Mouse (Mus musculus) limb, embryonic 15.5 days (tissue): Measurements from ENCODE around the gene Pgc. TPM values are rescaled to one million over a fixed set of nuclear protein-coding genes. Genes with fewer than 3 reads are reported as not detected.

Experiments
- ATAC-seq: fragments of 200-750 bp; cut with Nextera tagmentation; 2 replicates; pipeline ENCODE4 v1.8.0; 2017; ENCODE audit warnings: low read depth, moderate TSS enrichment; ENCODE audit not compliant: insufficient number of reproducible peaks, low FRiP score, low TSS enrichment
- H3K27ac ChIP-seq: fragments of 300-500 bp; sonication (generic); 2 replicates; pipeline ENCODE4 v1.5.1; 2015; ENCODE audit warnings: moderate library complexity, mild to moderate bottlenecking, inconsistent platforms
- H3K27me3 ChIP-seq: fragments of 300-500 bp; sonication (generic); 2 replicates; pipeline ENCODE4 v1.6.1; 2015; ENCODE audit warnings: inconsistent platforms
- H3K36me3 ChIP-seq: fragments of 300-500 bp; sonication (generic); 2 replicates; pipeline ENCODE4 v1.6.1; 2015; ENCODE audit warnings: inconsistent platforms
- H3K4me1 ChIP-seq: fragments of 300-500 bp; sonication (generic); 2 replicates; pipeline ENCODE4 v1.6.1; 2015; ENCODE audit warnings: inconsistent platforms
- H3K4me2 ChIP-seq: fragments of 300-500 bp; sonication (generic); 2 replicates; pipeline ENCODE4 v1.6.1; 2015; ENCODE audit warnings: mild to moderate bottlenecking, inconsistent platforms
- H3K4me3 ChIP-seq: fragments of 300-500 bp; sonication (generic); 2 replicates; pipeline ENCODE4 v1.5.1; 2015; ENCODE audit warnings: mild to moderate bottlenecking, inconsistent platforms
- H3K9ac ChIP-seq: fragments of 300-500 bp; sonication (generic); 2 replicates; pipeline ENCODE4 v1.6.1; 2015; ENCODE audit warnings: inconsistent platforms
- H3K9me3 ChIP-seq: fragments of 300-500 bp; sonication (generic); 2 replicates; pipeline ENCODE4 v1.6.1; 2016; ENCODE audit warnings: inconsistent platforms
- WGBS: fragments of 180-500 bp; shearing (Covaris S2); methylation state at CpG from one replicate; pipeline ENCODE4 v1.1.7; 2015; 5-methylcytosine and 5-hydroxymethylcytosine counted together
- polyA plus RNA-seq: library from polyadenylated mRNA; unstranded; fragments of >200 nt; fragmentation: Nextera tagmentation; extraction: Ambion mirVana; gene quantifications from 2 replicates; pipeline ENCODE4 v1.2.1, GENCODE M21; 2015

The Pgc gene
- polyA plus RNA-seq, 1 experiment from 2014 or later: 0.10 TPM

DNA sequence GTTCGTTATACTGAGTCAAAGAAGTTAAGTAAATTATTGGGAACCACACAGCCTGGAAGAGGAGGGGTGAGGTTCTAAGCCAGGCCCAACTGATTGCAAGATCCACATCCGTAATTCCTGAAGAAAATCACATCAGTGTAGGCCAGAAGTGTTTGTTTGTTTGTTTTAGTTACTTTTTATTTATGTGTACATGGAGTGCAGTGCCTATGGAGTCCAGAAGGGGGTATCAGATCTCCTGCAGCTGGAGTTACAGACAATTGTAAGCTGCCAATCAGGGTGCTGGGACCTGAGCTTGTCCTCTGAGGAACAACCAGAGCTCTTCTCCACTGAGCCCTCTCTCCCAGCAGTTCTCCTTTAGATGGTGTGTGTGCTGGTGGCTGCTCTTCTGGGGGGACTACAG lies 13.5 kb downstream of the Pgc start:
- Histone ChIP-seq H3K27me3 (no peaks in the 10 kb centered on the region), H3K36me3 (no peaks in the 10 kb centered on the region), H3K4me1 (peaks cover 24% of the 10 kb centered on the region), H3K9ac (no peak overlapping the region), H3K27ac (no peak overlapping the region), H3K4me2 (no peak overlapping the region), H3K4me3 (no peak overlapping the region), H3K9me3 (no peaks in the 10 kb centered on the region)
- ATAC-seq: no peak
- WGBS: 60% methylated on average over 2 of the region's 2 CpGs

DNA sequence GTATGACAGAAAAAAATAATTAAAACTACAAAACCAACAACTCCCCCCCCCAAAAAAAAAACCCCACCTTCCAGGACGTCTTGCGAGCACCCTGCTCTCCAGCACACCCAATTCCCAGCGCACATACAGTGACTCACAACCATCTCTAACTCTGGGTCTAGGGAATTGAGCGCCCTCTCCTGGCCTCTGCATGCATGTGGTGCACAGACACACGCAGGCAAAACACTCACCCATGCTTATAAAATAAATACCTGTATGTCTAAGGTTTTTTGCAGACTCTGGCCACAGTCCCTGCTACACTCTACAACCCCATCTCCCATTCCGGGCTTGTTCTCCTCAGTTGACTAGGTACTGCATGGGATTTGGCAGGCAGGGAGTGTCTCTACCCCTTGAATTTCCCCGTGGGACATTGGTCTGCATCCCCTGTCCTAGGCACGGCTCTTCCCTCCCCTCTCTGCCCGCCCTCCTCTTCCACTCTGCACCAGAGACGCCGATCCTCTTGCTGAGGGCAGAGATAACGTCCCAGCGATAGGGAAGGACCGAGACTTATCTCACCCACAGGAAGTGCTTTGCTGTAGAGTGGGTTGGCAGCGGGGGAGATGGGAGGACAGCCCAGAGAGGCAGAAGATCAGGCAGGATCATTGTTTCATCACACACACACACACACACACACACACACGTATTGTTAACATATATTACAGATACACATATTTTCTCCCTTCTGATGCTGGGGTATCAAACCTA lies 16.5 kb downstream of the Pgc start:
- H3K27ac ChIP-seq: no peak overlapping the region
- peaks cover 19% of the 10 kb centered on the region for H3K4me1 ChIP-seq
- H3K9ac ChIP-seq: no peak overlapping the region
- no peak overlapping the region for H3K4me3 ChIP-seq
- ATAC-seq: no peak
- no peak overlapping the region for H3K4me2 ChIP-seq
- no peaks in the 10 kb centered on the region for H3K9me3 ChIP-seq
- WGBS: 43% methylated on average over 16 of the region's 16 CpGs
- H3K27me3 ChIP-seq: no peaks in the 10 kb centered on the region
- H3K36me3 ChIP-seq: no peaks in the 10 kb centered on the region

DNA sequence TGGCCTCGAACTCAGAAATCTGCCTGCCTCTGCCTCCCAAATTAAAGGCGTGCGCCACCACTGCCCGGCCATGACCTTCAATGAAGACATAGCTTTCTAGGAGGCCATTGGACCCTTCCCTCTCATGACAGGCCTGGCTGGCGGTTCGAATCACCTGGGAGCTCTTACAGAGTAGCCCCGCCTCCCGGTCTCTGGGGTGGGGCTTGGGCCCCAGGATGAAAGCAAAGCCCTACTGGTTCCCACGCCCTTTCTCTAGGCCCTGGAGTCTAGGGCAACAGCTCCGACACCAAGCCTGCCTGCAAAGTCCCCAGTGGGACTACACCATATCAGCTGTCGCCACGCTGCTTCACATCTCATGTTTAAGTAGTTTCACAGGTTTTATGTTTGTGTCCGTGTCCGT lies 17.4 kb downstream of the Pgc start:
- Histone ChIP-seq H3K4me3 (no peak overlapping the region), H3K9me3 (no peaks in the 10 kb centered on the region), H3K9ac (no peak overlapping the region), H3K27ac (no peak overlapping the region), H3K27me3 (no peaks in the 10 kb centered on the region), H3K4me1 (peaks cover 19% of the 10 kb centered on the region), H3K36me3 (no peaks in the 10 kb centered on the region), H3K4me2 (no peak overlapping the region)
- no peak for ATAC-seq
- WGBS: 92% methylated on average over 14 of the region's 14 CpGs

DNA sequence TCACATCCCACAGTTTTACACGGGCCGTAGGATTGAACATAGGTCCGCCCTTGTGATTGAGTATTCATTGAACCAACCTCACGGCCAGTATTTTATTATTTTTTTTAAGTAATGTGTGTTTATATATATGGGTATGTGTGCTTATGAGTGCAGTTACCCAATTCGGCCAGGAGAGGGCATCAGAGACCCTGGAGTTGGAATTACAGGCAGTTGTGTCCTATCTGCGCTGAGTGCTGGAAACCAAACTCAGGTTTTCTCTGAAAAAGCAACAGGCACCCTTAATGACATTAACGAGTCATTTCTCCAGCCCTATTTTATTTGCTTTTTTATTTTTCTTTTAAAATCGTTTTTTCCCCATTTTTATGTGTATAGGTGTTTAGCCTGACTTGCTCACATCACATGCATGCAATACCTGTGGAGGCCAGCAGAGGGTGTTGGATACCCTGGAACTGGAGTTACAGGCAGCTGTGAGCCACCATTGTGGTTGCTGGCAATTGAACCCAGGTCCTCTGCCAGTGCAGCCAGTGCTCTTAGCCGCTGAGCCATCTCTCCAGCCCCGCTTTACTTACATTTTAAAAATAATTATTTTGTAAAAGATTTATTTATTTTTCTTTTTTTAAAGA lies 18.2 kb downstream of the Pgc start:
- peaks cover 14% of the 10 kb centered on the region for H3K4me1 ChIP-seq
- ATAC-seq: no peak
- 87% methylated on average over 10 of the region's 10 CpGs for WGBS
- H3K9me3 ChIP-seq: no peaks in the 10 kb centered on the region
- H3K4me3 ChIP-seq: no peak overlapping the region
- no peak overlapping the region for H3K27ac ChIP-seq
- no peaks in the 10 kb centered on the region for H3K36me3 ChIP-seq
- no peak overlapping the region for H3K4me2 ChIP-seq
- no peak overlapping the region for H3K9ac ChIP-seq
- H3K27me3 ChIP-seq: no peaks in the 10 kb centered on the region

DNA sequence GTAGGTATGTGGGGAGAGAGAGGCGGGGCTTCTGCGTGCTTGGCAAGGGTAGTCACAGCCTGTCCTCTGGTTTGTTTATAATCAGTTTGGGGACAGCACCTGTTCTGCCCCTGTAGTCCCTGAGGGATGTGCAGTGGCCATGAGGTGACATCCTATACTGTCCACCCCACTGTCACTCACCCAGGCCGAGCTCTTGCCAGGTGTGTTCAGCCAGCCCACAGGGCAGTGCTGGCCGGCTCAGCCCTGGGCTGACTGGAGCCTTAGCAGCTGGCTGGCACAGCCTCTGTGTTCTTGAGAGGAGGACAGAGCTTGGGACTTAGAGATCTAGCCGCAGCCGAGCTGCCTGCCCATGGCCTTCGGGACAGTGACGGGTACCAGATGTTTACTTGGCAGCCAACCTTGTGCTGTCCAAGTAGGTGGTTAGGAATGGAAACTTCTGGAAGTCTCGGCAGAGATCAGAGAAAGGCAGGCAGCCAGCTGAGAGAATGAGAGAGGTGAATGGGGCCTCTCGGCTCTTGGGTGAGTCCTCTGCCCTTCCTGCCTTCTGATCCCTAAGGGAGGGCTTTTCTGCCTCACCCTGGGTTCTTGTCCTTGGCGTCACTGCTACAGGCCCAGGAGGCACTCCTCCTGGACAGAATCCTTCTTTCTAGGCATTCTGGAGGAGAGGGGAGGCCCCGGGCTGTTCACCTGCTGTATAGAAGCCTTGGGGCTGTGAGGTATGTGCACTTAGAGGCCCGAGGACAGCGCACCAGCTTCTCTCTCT lies 22.3 kb downstream of the Pgc start:
- Histone ChIP-seq H3K9me3 (no peaks in the 10 kb centered on the region), H3K4me2 (no peak overlapping the region), H3K36me3 (0 out of 2 replicates have a peak, but pooled peaks cover 6% of the 10 kb centered on the region), H3K9ac (no peak overlapping the region), H3K4me1 (peaks cover 11% of the 10 kb centered on the region), H3K4me3 (no peak overlapping the region), H3K27me3 (no peaks in the 10 kb centered on the region), H3K27ac (peak overlapping the region; percentile 33; the same call in 1 of the 2 replicates)
- WGBS: 52% methylated on average over 14 of the region's 14 CpGs
- peak; percentile 64; the same call in 1 of the 2 replicates for ATAC-seq

DNA sequence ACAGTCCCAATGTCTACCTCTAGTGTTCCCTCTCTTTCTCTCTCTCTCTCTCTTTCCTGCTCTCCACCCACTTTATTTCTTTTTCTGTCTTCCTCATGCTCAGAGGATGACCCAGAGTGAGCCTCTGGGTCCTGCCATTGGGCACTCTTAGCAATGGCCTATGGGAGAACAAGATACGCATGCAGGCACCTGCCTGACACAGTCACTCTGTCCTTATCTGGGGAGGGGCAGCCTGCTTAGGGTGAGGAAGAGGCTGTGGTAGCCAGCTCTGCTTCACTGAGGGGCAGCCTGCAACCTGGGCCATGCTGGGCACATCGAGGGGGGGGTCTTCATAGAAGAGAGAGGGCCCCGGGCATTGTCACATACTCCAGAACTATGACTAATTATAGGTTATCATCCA lies 23.0 kb downstream of the Pgc start:
- Histone ChIP-seq H3K36me3 (0 out of 2 replicates have a peak, but pooled peaks cover 6% of the 10 kb centered on the region), H3K27me3 (no peaks in the 10 kb centered on the region), H3K9ac (no peak overlapping the region), H3K4me1 (peaks cover 11% of the 10 kb centered on the region), H3K4me2 (no peak overlapping the region), H3K27ac (no peak overlapping the region), H3K9me3 (no peaks in the 10 kb centered on the region), H3K4me3 (no peak overlapping the region)
- WGBS: 65% methylated on average over 3 of the region's 3 CpGs
- no peak for ATAC-seq

DNA sequence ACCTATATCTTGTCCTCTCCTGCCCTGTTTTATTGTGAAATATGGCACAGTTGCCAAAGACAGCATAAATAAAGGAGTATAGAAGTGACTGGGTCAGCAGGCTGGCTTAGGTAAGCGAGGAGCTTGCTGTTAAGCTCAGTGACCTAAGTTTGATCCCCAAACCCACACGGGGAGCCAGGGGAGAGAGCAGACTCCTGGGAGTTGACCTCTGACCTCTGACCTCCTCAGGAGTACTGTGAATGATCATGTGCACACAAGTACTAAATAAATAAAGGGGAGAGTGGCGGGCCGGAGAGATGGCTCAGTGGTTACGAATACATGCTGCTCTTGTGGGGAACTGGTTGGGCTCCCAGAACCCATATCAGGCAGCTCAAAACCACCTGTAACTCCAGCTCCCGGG lies 23.5 kb downstream of the Pgc start:
- no peaks in the 10 kb centered on the region for H3K9me3 ChIP-seq
- ATAC-seq: no peak
- H3K4me1 ChIP-seq: peaks cover 11% of the 10 kb centered on the region
- no peak overlapping the region for H3K4me3 ChIP-seq
- no peak overlapping the region for H3K9ac ChIP-seq
- 0 out of 2 replicates have a peak, but pooled peaks cover 6% of the 10 kb centered on the region for H3K36me3 ChIP-seq
- H3K27me3 ChIP-seq: no peaks in the 10 kb centered on the region
- 66% methylated on average over 6 of the region's 6 CpGs for WGBS
- H3K27ac ChIP-seq: no peak overlapping the region
- H3K4me2 ChIP-seq: no peak overlapping the region

DNA sequence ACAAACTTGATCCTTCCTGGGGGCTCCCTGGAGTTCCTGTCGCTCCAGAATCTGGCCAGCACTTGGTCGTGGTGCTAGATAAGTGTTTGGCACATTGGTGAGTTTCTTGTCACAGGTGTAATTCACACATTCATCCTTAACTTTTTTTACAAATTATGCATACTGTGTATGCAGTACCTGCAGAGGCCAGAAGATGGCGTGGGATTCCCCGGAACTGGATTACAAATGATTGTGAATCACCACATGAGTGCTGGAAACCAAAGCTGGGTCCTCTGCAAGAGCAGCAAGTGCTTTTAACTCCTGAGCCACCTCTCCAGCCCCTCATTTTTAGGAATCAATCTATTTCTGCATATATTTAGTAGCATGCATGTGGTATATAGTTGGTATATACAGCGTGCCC lies 25.2 kb downstream of the Pgc start:
- no peak overlapping the region for H3K4me2 ChIP-seq
- H3K9ac ChIP-seq: no peak overlapping the region
- no peak for ATAC-seq
- H3K9me3 ChIP-seq: no peaks in the 10 kb centered on the region
- H3K4me3 ChIP-seq: no peak overlapping the region
- H3K27me3 ChIP-seq: no peaks in the 10 kb centered on the region
- H3K27ac ChIP-seq: no peak overlapping the region
- WGBS: 72% methylated on average over 5 of the region's 5 CpGs
- H3K36me3 ChIP-seq: 0 out of 2 replicates have a peak, but pooled peaks cover 6% of the 10 kb centered on the region
- H3K4me1 ChIP-seq: peaks cover 11% of the 10 kb centered on the region

DNA sequence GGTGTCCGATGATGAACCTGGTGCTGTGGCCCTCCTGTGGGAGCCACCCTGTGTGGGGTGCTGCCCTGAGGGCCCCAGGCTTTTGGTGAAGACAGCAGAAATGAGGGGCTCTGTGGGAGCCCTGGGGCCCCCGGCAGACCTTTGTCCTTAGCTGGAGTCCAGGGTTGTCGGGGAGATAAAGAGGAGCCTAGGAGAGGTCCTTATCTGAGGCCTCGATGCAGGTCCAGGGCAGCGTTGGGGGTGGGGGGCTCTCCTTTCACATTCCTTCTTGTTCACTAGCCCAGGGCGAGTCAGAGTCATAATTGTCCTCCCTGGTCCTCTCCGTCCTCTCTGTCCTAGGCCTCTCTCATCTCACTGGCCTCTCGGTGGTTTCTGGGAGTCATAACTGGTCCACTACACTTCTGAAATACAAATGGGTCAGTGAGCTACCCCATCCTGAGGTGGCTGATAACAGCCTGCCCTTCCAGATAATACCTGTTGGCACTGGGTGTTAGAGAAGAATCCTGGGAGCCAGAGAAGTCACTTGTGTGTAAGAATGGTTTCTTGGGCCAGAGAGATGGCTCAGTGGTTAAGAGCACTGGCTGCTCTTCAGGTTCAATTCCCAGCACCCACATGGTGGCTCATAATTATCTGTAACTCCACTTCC lies 26.6 kb downstream of the Pgc start:
- no peak overlapping the region for H3K9ac ChIP-seq
- H3K27ac ChIP-seq: no peak overlapping the region
- H3K4me1 ChIP-seq: peaks cover 11% of the 10 kb centered on the region
- no peak for ATAC-seq
- 86% methylated on average over 8 of the region's 8 CpGs for WGBS
- H3K9me3 ChIP-seq: no peaks in the 10 kb centered on the region
- H3K4me2 ChIP-seq: no peak overlapping the region
- no peak overlapping the region for H3K4me3 ChIP-seq
- H3K27me3 ChIP-seq: no peaks in the 10 kb centered on the region
- 0 out of 2 replicates have a peak, but pooled peaks cover 6% of the 10 kb centered on the region for H3K36me3 ChIP-seq

DNA sequence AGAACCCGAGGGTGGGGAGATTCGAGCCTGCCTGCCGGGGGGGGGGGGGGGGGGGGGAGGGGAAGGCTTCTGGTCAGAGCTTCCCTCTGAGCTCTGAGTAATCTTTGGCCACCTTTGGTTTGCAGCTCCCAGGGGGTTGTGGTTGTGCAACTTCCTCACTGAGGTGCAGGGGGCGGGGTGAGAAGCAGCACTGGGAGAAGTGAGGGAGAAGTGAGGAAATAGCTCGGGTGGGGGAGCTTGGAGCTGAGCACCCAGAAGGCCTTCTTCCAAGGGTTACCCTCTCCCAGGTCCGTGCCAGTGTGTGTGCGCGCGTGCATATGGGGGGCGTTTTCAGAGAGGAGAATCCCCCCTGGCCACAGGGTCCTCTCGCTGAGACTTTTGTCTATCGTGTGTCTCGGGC lies 27.6 kb downstream of the Pgc start:
- no peaks in the 10 kb centered on the region for H3K9me3 ChIP-seq
- 0 out of 2 replicates have a peak, but pooled peaks cover 6% of the 10 kb centered on the region for H3K36me3 ChIP-seq
- no peak overlapping the region for H3K9ac ChIP-seq
- 77% methylated on average over 10 of the region's 13 CpGs for WGBS
- no peak overlapping the region for H3K4me2 ChIP-seq
- no peak overlapping the region for H3K27ac ChIP-seq
- no peak for ATAC-seq
- no peak overlapping the region for H3K4me3 ChIP-seq
- H3K27me3 ChIP-seq: no peaks in the 10 kb centered on the region
- H3K4me1 ChIP-seq: peaks cover 5% of the 10 kb centered on the region

DNA sequence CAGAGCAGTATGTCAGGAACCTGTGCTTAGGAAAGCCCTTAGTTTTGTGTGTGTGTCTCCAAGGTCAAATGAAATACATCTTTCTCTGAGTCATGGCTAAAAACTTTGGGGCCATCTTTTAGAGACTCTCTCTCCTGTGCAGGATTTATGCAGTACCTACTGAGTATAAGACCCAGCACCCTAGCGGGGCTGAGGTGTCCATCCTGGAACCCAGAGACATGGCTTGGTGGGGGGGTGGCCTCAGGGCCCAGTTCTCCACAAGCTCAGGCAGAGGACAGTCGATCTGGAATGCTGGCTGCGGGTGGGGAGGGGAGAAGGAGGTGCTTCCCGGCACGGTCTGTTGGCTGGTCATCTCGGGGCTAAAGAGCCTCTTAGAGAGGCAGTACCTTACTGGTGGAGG lies 29.7 kb downstream of the Pgc start:
- WGBS: 37% methylated on average over 6 of the region's 6 CpGs
- no peak overlapping the region for H3K4me2 ChIP-seq
- no peaks in the 10 kb centered on the region for H3K9me3 ChIP-seq
- 0 out of 2 replicates have a peak, but pooled peaks cover 6% of the 10 kb centered on the region for H3K36me3 ChIP-seq
- H3K4me1 ChIP-seq: peaks cover 16% of the 10 kb centered on the region
- no peak overlapping the region for H3K27ac ChIP-seq
- no peaks in the 10 kb centered on the region for H3K27me3 ChIP-seq
- no peak overlapping the region for H3K9ac ChIP-seq
- no peak for ATAC-seq
- no peak overlapping the region for H3K4me3 ChIP-seq
